Mouse (Mus musculus) stomach, postnatal 0 days (tissue): Measurements from ENCODE around the gene Strip2.

Source experiments
- CTCF ChIP-seq: IDR thresholded peaks from 2 replicates; pipeline ENCODE4 v1.5.1; 2016; ENCODE audit warnings: antibody characterized with exemption, low read depth, mild to moderate bottlenecking, moderate library complexity
- EP300 ChIP-seq: optimal IDR thresholded peaks from 2 replicates; pipeline ENCODE3; 2016; ENCODE audit warnings: antibody characterized with exemption

DNA sequence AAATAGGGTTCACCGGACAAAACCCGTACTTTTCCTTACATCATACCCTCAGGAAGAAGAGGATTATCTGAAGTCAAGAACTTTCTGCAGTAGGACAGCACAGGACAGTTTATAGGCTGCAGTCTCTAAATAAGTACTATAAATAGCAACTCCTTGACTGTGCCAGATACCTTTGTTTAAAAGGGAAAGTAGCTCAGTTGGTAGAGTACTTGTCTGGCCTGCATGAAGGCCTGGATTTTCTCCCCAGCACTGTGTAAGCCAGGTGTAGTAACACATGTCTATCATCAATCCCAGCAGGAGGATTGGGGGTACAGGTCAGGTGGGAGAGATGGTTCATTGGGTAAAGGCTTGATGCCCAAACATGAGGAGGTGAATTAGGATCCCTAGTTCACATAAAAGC lies 34.9 kb upstream of the Strip2 start:
- TF ChIP-seq CTCF = no peak
- TF ChIP-seq EP300 = no peak
